ENCODE assay signal across 32 mouse cellular contexts in genomic region chr11:70099102-70099501, GRCm38 (mm10). TPM values are rescaled to one million over a fixed set of nuclear protein-coding genes. Genes with fewer than 3 reads are reported as not detected.
"Had no signal": no experiment of that assay in that cellular context is flagged by ENCODE, and none has a peak within 500 bp of the region (broad histone marks: within the 10 kb centered on the region; RNA-seq: fewer than 3 reads in every experiment).

No protein-coding gene starts in this region.

- DNase-seq: cerebellum, adult 9-10 months; cerebellum, adult 9-11 months; cerebellum, postnatal 10 days; cerebellum, postnatal 14 days; cerebellum, postnatal 25 days; cerebellum, postnatal 36 days; embryo, embryonic 11 days; forebrain, postnatal 0 days; gastrocnemius, adult 2 months; gastrocnemius, postnatal 10 days; gastrocnemius, postnatal 14 days; gastrocnemius, postnatal 25 days; gastrocnemius, postnatal 36 days; heart, adult 2 months had no signal

RNA-seq across cellular contexts. Expression of gene Asgr2, which starts 6.7 kb away (rescaled TPM):
- total RNA-seq: common myeloid progenitor, adult 5-6 weeks; forebrain, postnatal 0 days; gastrocnemius, adult 8-10 months; gastrocnemius, postnatal 14 days; gastrocnemius, postnatal 25 days; gastrocnemius, postnatal 36 days; granulocyte monocyte progenitor cell, adult 5-6 weeks had no signal
- polyA plus RNA-seq: embryonic facial prominence, embryonic 10.5 days; embryonic facial prominence, embryonic 11.5 days; embryonic facial prominence, embryonic 12.5 days; embryonic facial prominence, embryonic 13.5 days; erythroblast, embryonic 14.5 days; forebrain, embryonic 10.5 days; forebrain, embryonic 11.5 days; forebrain, embryonic 12.5 days; forebrain, embryonic 13.5 days; forebrain, embryonic 14.5 days; forebrain, embryonic 15.5 days; forebrain, embryonic 16.5 days; forebrain, postnatal 0 days had no signal

RNA-seq across cellular contexts. Expression of gene Mgl2, which starts 31.0 kb away (rescaled TPM):
- polyA plus RNA-seq: embryonic facial prominence, embryonic 11.5 days; embryonic facial prominence, embryonic 12.5 days; erythroblast, embryonic 14.5 days; forebrain, embryonic 10.5 days; forebrain, embryonic 11.5 days; forebrain, embryonic 12.5 days had no signal

RNA-seq across cellular contexts. Expression of gene Asgr1, which starts 45.2 kb away (rescaled TPM):
- total RNA-seq: common myeloid progenitor, adult 5-6 weeks; gastrocnemius, adult 18-20 months; gastrocnemius, adult 2 months; gastrocnemius, adult 8-10 months; gastrocnemius, postnatal 14 days; gastrocnemius, postnatal 25 days; gastrocnemius, postnatal 36 days; granulocyte monocyte progenitor cell, adult 5-6 weeks; heart, adult 2 months; heart, adult 8-10 months had no signal
- polyA plus RNA-seq: erythroblast, embryonic 14.5 days; heart, adult 2 months had no signal

RNA-seq across cellular contexts. Expression of gene Clec10a, which starts 56.9 kb away (rescaled TPM):
- polyA plus RNA-seq: erythroblast, embryonic 14.5 days; forebrain, embryonic 10.5 days; heart, embryonic 11.5 days had no signal
